Mouse (Mus musculus): ENCODE measurements around the gene Mt3. TPM values are rescaled to one million over a fixed set of nuclear protein-coding genes. Genes with fewer than 3 reads are reported as not detected.

Mt3 gene
- not detected for total RNA-seq (2023)

GRCm38 (mm10) chr8:94152513-94153300, at the start of gene Mt3:
Gene Mt3, plus strand, starts transcription at chr8:94152607.

GRCm38 (mm10) chr8:94136933-94137332, 15.5 kb upstream of the Mt3 start, which contains the start of gene Mt4:
Gene Mt4, plus strand, starts transcription at chr8:94137197.

GRCm38 (mm10) chr8:94172075-94172808, 19.8 kb downstream of the Mt3 start, which contains the start of gene Mt2:
Gene Mt2, plus strand, starts transcription at chr8:94172664.

GRCm38 (mm10) chr8:94178857-94179712, 26.7 kb downstream of the Mt3 start, which contains the start of gene Mt1:
Gene Mt1, plus strand, starts transcription at chr8:94179082.

Other genes starting within 250 kb of the Mt3 start
- 10 to 100 TPM; 63.8 to 75.0 TPM for gene Amfr, start 139.8 kb upstream of the Mt3 start, total RNA-seq (2023)
- 10 to 100 TPM; 56.3 to 64.4 TPM for gene Nudt21, start 115.6 kb upstream of the Mt3 start, total RNA-seq (2023)
- gene Ogfod1, start 115.4 kb upstream of the Mt3 start, total RNA-seq (2023), result 10 to 100 TPM; 19.5 to 20.8 TPM
- 10 to 100 TPM; 10.7 to 10.8 TPM for gene Bbs2, start 53.7 kb upstream of the Mt3 start, total RNA-seq (2023)
- not detected for gene Mt4, start 15.4 kb upstream of the Mt3 start, total RNA-seq (2023)
- gene Mt2, start 20.1 kb downstream of the Mt3 start, total RNA-seq (2023), result 10 to 100 TPM in 1 of 2 experiments, 1 to 10 TPM in 1; 3.0 to 10.9 TPM
- gene Mt1, start 26.5 kb downstream of the Mt3 start, total RNA-seq (2023), result 1 to 10 TPM; 4.0 to 7.0 TPM
- 10 to 100 TPM; 32.2 to 37.1 TPM for gene Nup93, start 62.0 kb downstream of the Mt3 start, total RNA-seq (2023)
- 1 to 10 TPM in 1 of 2 experiments, not detected in 1; 1.7 TPM for gene Slc12a3, start 176.6 kb downstream of the Mt3 start, total RNA-seq (2023)
- 100 to 1,000 TPM in 1 of 2 experiments, 10 to 100 TPM in 1; 94.2 to 101 TPM for gene Herpud1, start 233.8 kb downstream of the Mt3 start, total RNA-seq (2023)

All from T-cell, adult 66 days (primary cell).